Mouse (Mus musculus): ENCODE results near the gene Inpp4b. TPM values are rescaled to one million over a fixed set of nuclear protein-coding genes. Genes with fewer than 3 reads are reported as not detected.

Gene Inpp4b
- total and polyA plus RNA-seq, 2 experiments from 2014 or later, result 18.9 to 60.9 TPM

GRCm38 (mm10) chr8:81865664-81866063, 523.3 kb downstream of the Inpp4b start:
- peak; percentile 85 for DNase-seq (ENCODE audit: low spot score)
- H3K4me2 ChIP-seq (ENCODE audit: low read depth, low read length), result no peak overlapping the region
- H3K9ac ChIP-seq (replicated peaks; ENCODE audit: low read depth, low read length), result no peak overlapping the region
- 19% methylated on average over 3 of the region's 3 CpGs for WGBS
- peaks cover 14% of the 10 kb centered on the region for H3K4me1 ChIP-seq (ENCODE audit: control insufficient read depth, insufficient read depth)
- H3K9me3 ChIP-seq (replicated peaks; ENCODE audit: control insufficient read depth, low read length), result no peaks in the 10 kb centered on the region
- 0 out of 2 replicates have a peak, but pooled peaks have one; percentile 41 for TF ChIP-seq EP300 (IDR thresholded peaks at IDR 0.05; ENCODE audit: low read depth)
- TF ChIP-seq CTCF (IDR thresholded peaks at IDR 0.05; ENCODE audit: low read depth), result no peak
- H3K27me3 ChIP-seq (ENCODE audit: control insufficient read depth, insufficient read depth, low read length), result no peaks in the 10 kb centered on the region
- H3K27ac ChIP-seq (ENCODE audit: low read depth), result peak overlapping the region; percentile 90
- ATAC-seq (ENCODE audit: insufficient read depth, low read depth), result peak; percentile 95
- no peak overlapping the region for H3K4me3 ChIP-seq (ENCODE audit: low read depth, low read length)
- no peaks in the 10 kb centered on the region for H3K36me3 ChIP-seq (replicated peaks; ENCODE audit: control insufficient read depth, insufficient read depth, low read length)

- Histone ChIP-seq H3K27me3 (ENCODE audit: control insufficient read depth, insufficient read depth, low read length) (no peaks in the 10 kb centered on the region), H3K9me3 (replicated peaks; ENCODE audit: control insufficient read depth, low read length) (no peaks in the 10 kb centered on the region), H3K9ac (replicated peaks; ENCODE audit: low read depth, low read length) (no peak overlapping the region), H3K27ac (ENCODE audit: low read depth) (0 out of 2 replicates have a peak overlapping the region, but pooled peaks have one; percentile 34), H3K4me3 (ENCODE audit: low read depth, low read length) (no peak overlapping the region), H3K4me1 (ENCODE audit: control insufficient read depth, insufficient read depth) (peaks cover 14% of the 10 kb centered on the region), H3K4me2 (ENCODE audit: low read depth, low read length) (no peak overlapping the region), H3K36me3 (replicated peaks; ENCODE audit: control insufficient read depth, insufficient read depth, low read length) (no peaks in the 10 kb centered on the region)
- TF ChIP-seq CTCF (IDR thresholded peaks at IDR 0.05; ENCODE audit: low read depth) (no peak), EP300 (IDR thresholded peaks at IDR 0.05; ENCODE audit: low read depth) (no peak)
- 35% methylated on average over 3 of the region's 3 CpGs for WGBS
- ATAC-seq (ENCODE audit: insufficient read depth, low read depth), result no peak
- DNase-seq (ENCODE audit: low spot score), result peak; percentile 48
Observed at GRCm38 (mm10) chr8:81867020-81867419, 524.7 kb downstream of the Inpp4b start.

- Histone ChIP-seq H3K36me3 (replicated peaks; ENCODE audit: control insufficient read depth, insufficient read depth, low read length) (no peaks in the 10 kb centered on the region), H3K4me2 (ENCODE audit: low read depth, low read length) (no peak overlapping the region), H3K4me1 (ENCODE audit: control insufficient read depth, insufficient read depth) (peaks cover 7% of the 10 kb centered on the region), H3K9ac (replicated peaks; ENCODE audit: low read depth, low read length) (no peak overlapping the region), H3K4me3 (ENCODE audit: low read depth, low read length) (no peak overlapping the region), H3K27me3 (ENCODE audit: control insufficient read depth, insufficient read depth, low read length) (no peaks in the 10 kb centered on the region), H3K27ac (ENCODE audit: low read depth) (no peak overlapping the region), H3K9me3 (replicated peaks; ENCODE audit: control insufficient read depth, low read length) (no peaks in the 10 kb centered on the region)
- WGBS, result 91% methylated on average over 2 of the region's 2 CpGs
- DNase-seq (ENCODE audit: low spot score) (no peak), ATAC-seq (ENCODE audit: insufficient read depth, low read depth) (no peak)
- no peak for TF ChIP-seq EP300 (IDR thresholded peaks at IDR 0.05; ENCODE audit: low read depth)
- no peak for TF ChIP-seq CTCF (IDR thresholded peaks at IDR 0.05; ENCODE audit: low read depth)
Observed at GRCm38 (mm10) chr8:81870466-81870865, 528.1 kb downstream of the Inpp4b start.

- H3K4me3 ChIP-seq (ENCODE audit: low read depth, low read length), result no peak overlapping the region
- no peak overlapping the region for H3K27ac ChIP-seq (ENCODE audit: low read depth)
- TF ChIP-seq CTCF (IDR thresholded peaks at IDR 0.05; ENCODE audit: low read depth) (no peak), EP300 (IDR thresholded peaks at IDR 0.05; ENCODE audit: low read depth) (no peak)
- H3K9ac ChIP-seq (replicated peaks; ENCODE audit: low read depth, low read length), result no peak overlapping the region
- H3K36me3 ChIP-seq (replicated peaks; ENCODE audit: control insufficient read depth, insufficient read depth, low read length), result peaks cover 5% of the 10 kb centered on the region; the same call in 1 of the 2 replicates
- no peak overlapping the region for H3K4me2 ChIP-seq (ENCODE audit: low read depth, low read length)
- H3K9me3 ChIP-seq (replicated peaks; ENCODE audit: control insufficient read depth, low read length), result no peaks in the 10 kb centered on the region
- H3K4me1 ChIP-seq (ENCODE audit: control insufficient read depth, insufficient read depth), result no peaks in the 10 kb centered on the region
- WGBS, result 82% methylated on average over 3 of the region's 3 CpGs
- DNase-seq (ENCODE audit: low spot score), result no peak
- no peaks in the 10 kb centered on the region for H3K27me3 ChIP-seq (ENCODE audit: control insufficient read depth, insufficient read depth, low read length)
- no peak for ATAC-seq (ENCODE audit: insufficient read depth, low read depth)
Observed at GRCm38 (mm10) chr8:81880071-81880470, 537.7 kb downstream of the Inpp4b start.

- WGBS, result 78% methylated on average over 5 of the region's 5 CpGs
Observed at GRCm38 (mm10) chr8:81884195-81884594, 541.8 kb downstream of the Inpp4b start.

GRCm38 (mm10) chr8:81888843-81889242, 546.5 kb downstream of the Inpp4b start:
- ATAC-seq (ENCODE audit: insufficient read depth, low read depth) (no peak), DNase-seq (ENCODE audit: low spot score) (no peak)
- TF ChIP-seq CTCF (IDR thresholded peaks at IDR 0.05; ENCODE audit: low read depth), result no peak
- TF ChIP-seq EP300 (IDR thresholded peaks at IDR 0.05; ENCODE audit: low read depth), result no peak
- Histone ChIP-seq H3K36me3 (replicated peaks; ENCODE audit: control insufficient read depth, insufficient read depth, low read length) (peaks cover 17% of the 10 kb centered on the region), H3K4me2 (ENCODE audit: low read depth, low read length) (no peak overlapping the region), H3K27ac (ENCODE audit: low read depth) (no peak overlapping the region), H3K9me3 (replicated peaks; ENCODE audit: control insufficient read depth, low read length) (no peaks in the 10 kb centered on the region), H3K27me3 (ENCODE audit: control insufficient read depth, insufficient read depth, low read length) (no peaks in the 10 kb centered on the region), H3K4me1 (ENCODE audit: control insufficient read depth, insufficient read depth) (no peaks in the 10 kb centered on the region), H3K4me3 (ENCODE audit: low read depth, low read length) (no peak overlapping the region), H3K9ac (replicated peaks; ENCODE audit: low read depth, low read length) (no peak overlapping the region)

More at GRCm38 (mm10) chr8:81884195-81884594, 541.8 kb downstream of the Inpp4b start:
- ATAC-seq (ENCODE audit: insufficient read depth, low read depth) (no peak), DNase-seq (ENCODE audit: low spot score) (no peak)
- Histone ChIP-seq H3K4me2 (ENCODE audit: low read depth, low read length) (no peak overlapping the region), H3K36me3 (replicated peaks; ENCODE audit: control insufficient read depth, insufficient read depth, low read length) (peaks cover 5% of the 10 kb centered on the region; the same call in 1 of the 2 replicates), H3K27ac (ENCODE audit: low read depth) (no peak overlapping the region), H3K4me1 (ENCODE audit: control insufficient read depth, insufficient read depth) (no peaks in the 10 kb centered on the region), H3K9me3 (replicated peaks; ENCODE audit: control insufficient read depth, low read length) (no peaks in the 10 kb centered on the region), H3K4me3 (ENCODE audit: low read depth, low read length) (no peak overlapping the region), H3K27me3 (ENCODE audit: control insufficient read depth, insufficient read depth, low read length) (no peaks in the 10 kb centered on the region), H3K9ac (replicated peaks; ENCODE audit: low read depth, low read length) (no peak overlapping the region)
- no peak for TF ChIP-seq CTCF (IDR thresholded peaks at IDR 0.05; ENCODE audit: low read depth)
- no peak for TF ChIP-seq EP300 (IDR thresholded peaks at IDR 0.05; ENCODE audit: low read depth)
